Mouse (Mus musculus) fat pad, adult 2 months (tissue): ENCODE measurements at regions not wholly inside any gene's neighbourhood (a gene's known extent, or its start where the extent isn't known, plus 50 kb on each side); places are given as distances from the start of the nearest gene placed in this dataset.

Experiments
- DNase-seq: peaks from one replicate; pipeline ENCODE4 v3.0.0-alpha.2; 2011; ENCODE audit warnings: low read depth, low spot score; ENCODE audit errors: extremely low read depth

GRCm38 (mm10) chr12:38928786-38929351 lies 149.7 kb downstream of the Etv1 start:
- DNase-seq: no peak

- no peak for DNase-seq
These were observed 150.5 kb downstream of the Etv1 start for GRCm38 (mm10) chr12:38929644-38930043.

GRCm38 (mm10) chr12:38931769-38932168 lies 152.6 kb downstream of the Etv1 start:
- DNase-seq: no peak

GRCm38 (mm10) chr12:38959605-38960004 lies 180.4 kb downstream of the Etv1 start:
- DNase-seq: no peak

GRCm38 (mm10) chr12:38962302-38962701 lies 183.1 kb downstream of the Etv1 start:
- no peak for DNase-seq

GRCm38 (mm10) chr12:38970347-38970746 lies 191.2 kb downstream of the Etv1 start:
- no peak for DNase-seq

- DNase-seq: no peak
These were observed 193.0 kb downstream of the Etv1 start for GRCm38 (mm10) chr12:38972205-38972604.

- no peak for DNase-seq
These were observed 196.3 kb downstream of the Etv1 start for GRCm38 (mm10) chr12:38975508-38975907.

GRCm38 (mm10) chr12:38982423-38982822 lies 203.2 kb downstream of the Etv1 start:
- no peak for DNase-seq

GRCm38 (mm10) chr12:38985909-38986308 lies 206.7 kb downstream of the Etv1 start:
- no peak for DNase-seq

GRCm38 (mm10) chr12:38986346-38986745 lies 207.2 kb downstream of the Etv1 start:
- DNase-seq: no peak

- no peak for DNase-seq
These were observed 208.1 kb downstream of the Etv1 start for GRCm38 (mm10) chr12:38987277-38987676.

- no peak for DNase-seq
These were observed 208.6 kb downstream of the Etv1 start for GRCm38 (mm10) chr12:38987819-38988218.

- DNase-seq: peak; percentile 21
These were observed 248.0 kb downstream of the Etv1 start for GRCm38 (mm10) chr12:39027179-39027578.

- no peak for DNase-seq
These were observed 248.8 kb downstream of the Etv1 start for GRCm38 (mm10) chr12:39027948-39028347.

- DNase-seq: no peak
These were observed 254.8 kb downstream of the Etv1 start for GRCm38 (mm10) chr12:39033982-39034381.

GRCm38 (mm10) chr12:39036466-39037037 lies 257.4 kb downstream of the Etv1 start:
- no peak for DNase-seq

- DNase-seq: no peak
These were observed 258.9 kb downstream of the Etv1 start for GRCm38 (mm10) chr12:39038077-39038476.

GRCm38 (mm10) chr12:39038656-39039055 lies 259.5 kb downstream of the Etv1 start:
- DNase-seq: no peak

GRCm38 (mm10) chr12:39047126-39047525 lies 267.9 kb downstream of the Etv1 start:
- DNase-seq: no peak

- DNase-seq: no peak
These were observed 269.3 kb downstream of the Etv1 start for GRCm38 (mm10) chr12:39048441-39048840.

- no peak for DNase-seq
These were observed 269.8 kb downstream of the Etv1 start for GRCm38 (mm10) chr12:39048958-39049357.
